8 mouse cellular contexts compared by ENCODE assay signal in genomic region chr2:168525391-168526154, GRCm38 (mm10).
A peak's percentile ranks its signal among the peaks of the same experiment; 100 is the strongest.
DNase-seq lines count a peak whose midpoint lies in the region; ATAC-seq and TF ChIP-seq lines count a peak whose summit lies in the region.

No protein-coding gene starts in this region.

- DNase-seq in kidney, postnatal 0 days (ENCODE audit: low spot score), result no peak
- DNase-seq in kidney, postnatal 10 days, result no peak
- peak; percentile 15 for DNase-seq in embryonic facial prominence, embryonic 11.5 days (ENCODE audit: low spot score)
- no peak for DNase-seq in left cerebral cortex, adult 8-10 months (ENCODE audit: low spot score in 2 of 2)

- 0 out of 2 replicates have a peak overlapping the region, but pooled peaks have one; percentile 10 for H3K9ac ChIP-seq in kidney, postnatal 0 days (ENCODE audit: low read depth, low read length)
- H3K9ac ChIP-seq in embryonic facial prominence, embryonic 11.5 days (replicated peaks; ENCODE audit: low read length), result no peak overlapping the region
- H3K9ac ChIP-seq in intestine, postnatal 0 days (ENCODE audit: low read depth, low read length), result 0 out of 2 replicates have a peak overlapping the region, but pooled peaks have one; percentile 26
- H3K9ac ChIP-seq in neural tube, embryonic 15.5 days (replicated peaks), result peak overlapping the region; percentile 14

- no peak for TF ChIP-seq CTCF in kidney, postnatal 0 days (IDR thresholded peaks at IDR 0.05; ENCODE audit: low read depth)
- TF ChIP-seq CTCF in intestine, postnatal 0 days (IDR thresholded peaks at IDR 0.05; ENCODE audit: low read depth), result no peak

- peak; percentile 12; the same call in 1 of the 2 replicates for ATAC-seq in kidney, postnatal 0 days (replicated peaks; ENCODE audit: low FRiP score, low read depth)
- 0 out of 2 replicates have a peak, but pooled peaks have one; percentile 6 for ATAC-seq in embryonic facial prominence, embryonic 11.5 days (replicated peaks; ENCODE audit: insufficient number of reproducible peaks, low FRiP score, low TSS enrichment, low read depth)
- ATAC-seq in intestine, postnatal 0 days, result no peak
- ATAC-seq in neural tube, embryonic 15.5 days (ENCODE audit: low FRiP score), result peak; percentile 54
- ATAC-seq in erythroid progenitor cell, adult 5-6 weeks (replicated peaks; ENCODE audit: low FRiP score, poor library complexity, severe bottlenecking), result no peak
- ATAC-seq in megakaryocyte progenitor cell, adult 5-6 weeks (replicated peaks; ENCODE audit: poor library complexity), result no peak

- 12% methylated on average over 17 of the region's 17 CpGs for WGBS in kidney, postnatal 0 days
- 11% methylated on average over 17 of the region's 17 CpGs for WGBS in embryonic facial prominence, embryonic 11.5 days
- WGBS in intestine, postnatal 0 days, result 21% methylated on average over 17 of the region's 17 CpGs
- WGBS in neural tube, embryonic 15.5 days, result 10% methylated on average over 17 of the region's 17 CpGs

- no peaks in the 10 kb centered on the region for H3K36me3 ChIP-seq in kidney, postnatal 0 days (ENCODE audit: insufficient read depth, low read length)
- no peaks in the 10 kb centered on the region for H3K36me3 ChIP-seq in embryonic facial prominence, embryonic 11.5 days (replicated peaks; ENCODE audit: control insufficient read depth, insufficient read depth, low read depth, low read length)
- H3K36me3 ChIP-seq in intestine, postnatal 0 days (ENCODE audit: control insufficient read depth, insufficient read depth), result no peaks in the 10 kb centered on the region; the same call in 1 of the 2 replicates
- no peaks in the 10 kb centered on the region for H3K36me3 ChIP-seq in neural tube, embryonic 15.5 days

- peak overlapping the region; percentile 32 for H3K4me2 ChIP-seq in kidney, postnatal 0 days (ENCODE audit: low read length)
- peak overlapping the region; percentile 22 for H3K4me2 ChIP-seq in embryonic facial prominence, embryonic 11.5 days (ENCODE audit: low read depth, low read length)
- peak overlapping the region; percentile 67 for H3K4me2 ChIP-seq in intestine, postnatal 0 days (replicated peaks; ENCODE audit: low read depth)
- H3K4me2 ChIP-seq in neural tube, embryonic 15.5 days, result peak overlapping the region; percentile 56

- H3K4me1 ChIP-seq in kidney, postnatal 0 days (replicated peaks; ENCODE audit: insufficient read depth, low read length), result peaks cover 9% of the 10 kb centered on the region
- H3K4me1 ChIP-seq in embryonic facial prominence, embryonic 11.5 days (ENCODE audit: control insufficient read depth, insufficient read depth, low read length), result peaks cover 2% of the 10 kb centered on the region
- peaks cover 12% of the 10 kb centered on the region for H3K4me1 ChIP-seq in intestine, postnatal 0 days (replicated peaks; ENCODE audit: control insufficient read depth, insufficient read depth, low read length)
- peaks cover 16% of the 10 kb centered on the region for H3K4me1 ChIP-seq in neural tube, embryonic 15.5 days

- H3K4me3 ChIP-seq in kidney, postnatal 0 days (replicated peaks; ENCODE audit: low read depth, low read length), result no peak overlapping the region
- H3K4me3 ChIP-seq in embryonic facial prominence, embryonic 11.5 days (ENCODE audit: low read depth, low read length), result peak overlapping the region; percentile 7; the same call in 1 of the 2 replicates
- H3K4me3 ChIP-seq in intestine, postnatal 0 days (ENCODE audit: low read depth, low read length), result peak overlapping the region; percentile 18
- peak overlapping the region; percentile 20 for H3K4me3 ChIP-seq in neural tube, embryonic 15.5 days (replicated peaks)

- H3K27ac ChIP-seq in kidney, postnatal 0 days, result no peak overlapping the region
- H3K27ac ChIP-seq in embryonic facial prominence, embryonic 11.5 days (replicated peaks; ENCODE audit: low read depth, low read length), result no peak overlapping the region
- H3K27ac ChIP-seq in intestine, postnatal 0 days (ENCODE audit: low read depth, low read length), result peak overlapping the region; percentile 58
- peak overlapping the region; percentile 60 for H3K27ac ChIP-seq in neural tube, embryonic 15.5 days (replicated peaks)

- no peaks in the 10 kb centered on the region for H3K27me3 ChIP-seq in kidney, postnatal 0 days (ENCODE audit: insufficient read depth, low read length)
- H3K27me3 ChIP-seq in embryonic facial prominence, embryonic 11.5 days (ENCODE audit: control insufficient read depth, insufficient read depth, low read length), result peaks cover 9% of the 10 kb centered on the region; the same call in 1 of the 2 replicates
- H3K27me3 ChIP-seq in intestine, postnatal 0 days (replicated peaks; ENCODE audit: control insufficient read depth, insufficient read depth, low read length), result no peaks in the 10 kb centered on the region
- peaks cover 13% of the 10 kb centered on the region for H3K27me3 ChIP-seq in neural tube, embryonic 15.5 days (replicated peaks)

- no peaks in the 10 kb centered on the region for H3K9me3 ChIP-seq in kidney, postnatal 0 days (replicated peaks; ENCODE audit: low read length)
- H3K9me3 ChIP-seq in embryonic facial prominence, embryonic 11.5 days (replicated peaks; ENCODE audit: control insufficient read depth, low read length), result no peaks in the 10 kb centered on the region
- no peaks in the 10 kb centered on the region for H3K9me3 ChIP-seq in intestine, postnatal 0 days (ENCODE audit: control insufficient read depth)
- H3K9me3 ChIP-seq in neural tube, embryonic 15.5 days (replicated peaks), result no peaks in the 10 kb centered on the region

Comparison
In these comparisons a context has a peak if more than half of its experiments do, and no peak if none do; other contexts are left out.
1. ATAC-seq: peak in kidney, postnatal 0 days (single experiment), embryonic facial prominence, embryonic 11.5 days (single experiment) and neural tube, embryonic 15.5 days (single experiment); none in intestine, postnatal 0 days (single experiment), erythroid progenitor cell, adult 5-6 weeks (single experiment) and megakaryocyte progenitor cell, adult 5-6 weeks (single experiment).
2. H3K27ac ChIP-seq: peak in intestine, postnatal 0 days (single experiment) and neural tube, embryonic 15.5 days (single experiment); none in kidney, postnatal 0 days (single experiment) and embryonic facial prominence, embryonic 11.5 days (single experiment).
3. Peak in every context shown above with its lines, with median percentiles within 50 percentile points of each other: H3K4me2 ChIP-seq.